14 mouse cellular contexts compared by ENCODE assay signal in genomic region chr13:16114837-16115236, GRCm38 (mm10).
"Had no signal": no experiment of that assay in that cellular context is flagged by ENCODE, and none has a peak within 500 bp of the region (broad histone marks: within the 10 kb centered on the region; RNA-seq: fewer than 3 reads in every experiment).

No protein-coding gene starts in this region.

- H3K9ac ChIP-seq: liver, embryonic 14.5 days; midbrain, embryonic 15.5 days; neural tube, embryonic 13.5 days had no signal

- H3K4me2 ChIP-seq: midbrain, embryonic 11.5 days; midbrain, embryonic 15.5 days; neural tube, embryonic 13.5 days had no signal

- ATAC-seq: midbrain, embryonic 15.5 days had no signal

- H3K4me1 ChIP-seq: midbrain, embryonic 15.5 days; neural tube, embryonic 13.5 days had no signal

- H3K27me3 ChIP-seq: midbrain, embryonic 15.5 days; neural tube, embryonic 13.5 days had no signal

- DNase-seq: kidney, adult 18-20 months; kidney, postnatal 10 days; kidney, postnatal 4 days; left cerebral cortex, postnatal 4 days; lung, adult 18-20 months; retina, postnatal 1 day; right cerebral cortex, postnatal 4 days; spleen, adult 18-20 months; thymus, postnatal 4 days had no signal

- H3K4me3 ChIP-seq: layer of hippocampus, adult 2 months; midbrain, embryonic 15.5 days; neural tube, embryonic 13.5 days had no signal

- H3K9me3 ChIP-seq: midbrain, embryonic 15.5 days; neural tube, embryonic 13.5 days had no signal

- H3K27ac ChIP-seq: layer of hippocampus, adult 2 months; liver, embryonic 14.5 days; midbrain, embryonic 15.5 days; neural tube, embryonic 13.5 days had no signal

- H3K36me3 ChIP-seq: midbrain, embryonic 15.5 days; neural tube, embryonic 13.5 days had no signal
